Mouse (Mus musculus) neural tube, postnatal 0 days (tissue): ENCODE data around the gene Opalin. TPM values are rescaled to one million over a fixed set of nuclear protein-coding genes. Genes with fewer than 3 reads are reported as not detected.

ENCODE experiments used
- polyA plus RNA-seq: library from polyadenylated mRNA; unstranded; fragments of >200 nt; fragmentation: Nextera tagmentation; extraction: Ambion mirVana; gene quantifications from 2 replicates; pipeline ENCODE4 v1.2.1, GENCODE M21; 2015

The Opalin gene
- 0.08 TPM in 1 of 2 replicates, not detected in the other for polyA plus RNA-seq

GRCm38 (mm10) chr19:41076906-41077305, at the start of gene Opalin:
Gene Opalin, minus strand, starts transcription at chr19:41077113.

DNA sequence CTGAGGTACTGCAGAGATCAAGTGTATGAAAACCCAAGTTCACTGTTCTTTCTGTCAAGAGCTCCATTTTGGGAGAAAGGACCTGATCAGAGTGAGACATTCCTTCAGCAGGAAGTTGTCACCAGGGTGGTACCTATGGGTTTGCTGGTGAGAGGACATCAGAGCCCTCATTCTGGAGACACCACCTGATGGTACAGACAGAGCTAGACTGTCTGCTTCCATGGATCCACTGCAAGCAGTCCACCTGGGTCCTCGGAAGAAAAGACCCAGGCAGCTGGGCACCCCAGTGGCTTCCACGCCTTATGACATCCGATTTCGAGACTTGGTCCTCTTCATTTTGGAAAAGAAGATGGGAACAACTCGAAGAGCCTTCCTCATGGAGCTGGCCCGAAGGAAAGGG, 47.7 kb downstream of the Opalin start, which contains the start of gene Dntt:
TSS of gene Dntt (plus strand) at position 57 of the 400 bp plus-strand sequence.

Other genes with a start within 250 kb of the Opalin start
- gene Ccnj, start 245.8 kb downstream of the Opalin start, polyA plus RNA-seq: 7.9 and 8.2 TPM in 2 replicates
- 2.8 and 3.6 TPM in 2 replicates for gene Zfp518a, start 182.4 kb downstream of the Opalin start, polyA plus RNA-seq
- 1.5 and 2.3 TPM in 2 replicates for gene Blnk, start 82.6 kb downstream of the Opalin start, polyA plus RNA-seq
- gene Dntt, start 47.8 kb downstream of the Opalin start, polyA plus RNA-seq: 0.13 and 0.15 TPM in 2 replicates
- 2.2 and 2.3 TPM in 2 replicates for gene Tll2, start 129.7 kb upstream of the Opalin start, polyA plus RNA-seq
- 69.5 and 77.8 TPM in 2 replicates for gene Tm9sf3, start 186.9 kb upstream of the Opalin start, polyA plus RNA-seq